Mouse (Mus musculus): Measurements from ENCODE around the gene Pcdh17.

Pcdh17 gene

DNA sequence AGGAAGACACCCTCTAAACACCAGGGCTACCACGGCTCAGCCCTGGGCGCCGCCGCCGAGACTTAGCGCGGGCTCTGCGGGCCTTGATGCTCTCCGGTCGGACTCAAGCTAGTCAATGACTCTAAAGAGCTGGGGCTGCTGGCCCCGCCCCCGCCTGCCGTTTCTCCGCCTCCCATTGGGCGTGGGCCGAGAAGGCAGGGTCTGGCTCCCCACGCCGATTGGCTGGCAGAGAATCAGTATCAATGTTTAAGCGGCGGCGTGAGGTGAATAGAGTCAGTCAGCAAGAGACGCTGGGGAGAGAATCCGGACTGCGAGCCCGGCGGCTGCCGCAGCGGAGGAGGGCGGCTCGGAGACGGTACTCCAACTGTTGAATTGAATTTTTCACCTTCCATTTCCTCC, at the start of gene Pcdh17:
TSS of gene Pcdh17 (plus strand) at position 276 of the 399 bp plus-strand sequence.
- DNase-seq (ENCODE audit: extremely low read depth, low read depth, low spot score) = no peak

DNA sequence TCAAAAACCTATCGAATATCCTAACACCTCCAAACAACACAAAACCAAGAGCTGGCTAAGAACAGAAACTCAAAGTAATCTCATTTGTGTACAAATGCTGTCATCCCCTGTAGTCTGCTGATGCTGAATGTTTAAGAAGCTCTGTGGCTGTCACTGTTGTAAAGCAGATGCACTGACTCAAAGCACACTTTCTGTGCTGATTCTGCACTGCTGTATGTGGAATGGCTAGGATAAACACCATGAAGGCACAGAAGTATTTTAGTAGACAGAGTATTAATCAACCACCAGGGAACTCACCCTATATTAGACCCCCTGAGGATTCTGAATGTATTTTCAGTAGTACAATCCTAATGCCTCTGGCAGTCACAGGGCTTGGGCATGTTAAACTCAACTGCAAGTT, 46.2 kb upstream of the Pcdh17 start:
- DNase-seq (ENCODE audit: extremely low read depth, low read depth, low spot score) = no peak

DNA sequence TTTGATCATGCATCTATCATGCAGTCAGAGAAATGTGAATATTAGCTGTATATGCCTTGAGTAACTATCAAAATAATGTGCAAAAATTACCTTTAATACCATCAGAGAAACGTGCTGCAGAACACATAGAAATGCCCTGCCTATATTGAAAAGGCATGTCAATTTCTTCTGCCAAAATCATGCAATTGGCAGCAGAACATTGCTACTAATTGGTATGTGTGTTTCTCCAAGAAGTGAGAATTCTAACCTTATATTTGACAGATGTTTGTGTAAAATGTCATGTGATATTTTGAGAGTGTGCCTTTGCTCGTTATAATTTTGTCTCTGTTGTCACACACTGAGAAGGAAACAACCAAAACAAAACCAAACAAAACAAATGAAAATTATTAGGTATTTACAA, 18.6 kb upstream of the Pcdh17 start:
- no peak for DNase-seq (ENCODE audit: extremely low read depth, low read depth, low spot score)

DNA sequence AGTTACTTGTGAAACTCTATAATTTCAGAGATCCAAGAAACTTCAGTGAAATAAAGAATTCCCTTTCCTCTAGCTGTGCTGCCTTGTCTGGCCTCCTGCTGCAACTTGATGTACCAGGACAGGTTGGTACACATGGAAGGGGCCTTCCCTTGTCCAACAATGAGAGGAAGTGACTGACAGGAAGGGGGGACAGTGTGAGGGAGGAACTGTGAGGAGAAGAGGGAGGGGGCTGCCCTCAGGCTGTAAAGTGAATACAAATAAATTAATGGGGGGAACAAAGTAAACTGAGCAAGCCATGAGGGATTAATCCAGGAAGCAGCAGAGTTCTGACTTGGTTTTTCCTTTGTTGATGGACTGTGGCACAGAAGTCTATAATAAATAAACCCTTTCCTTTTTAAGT, 16.7 kb upstream of the Pcdh17 start:
- no peak for DNase-seq (ENCODE audit: extremely low read depth, low read depth, low spot score)

DNA sequence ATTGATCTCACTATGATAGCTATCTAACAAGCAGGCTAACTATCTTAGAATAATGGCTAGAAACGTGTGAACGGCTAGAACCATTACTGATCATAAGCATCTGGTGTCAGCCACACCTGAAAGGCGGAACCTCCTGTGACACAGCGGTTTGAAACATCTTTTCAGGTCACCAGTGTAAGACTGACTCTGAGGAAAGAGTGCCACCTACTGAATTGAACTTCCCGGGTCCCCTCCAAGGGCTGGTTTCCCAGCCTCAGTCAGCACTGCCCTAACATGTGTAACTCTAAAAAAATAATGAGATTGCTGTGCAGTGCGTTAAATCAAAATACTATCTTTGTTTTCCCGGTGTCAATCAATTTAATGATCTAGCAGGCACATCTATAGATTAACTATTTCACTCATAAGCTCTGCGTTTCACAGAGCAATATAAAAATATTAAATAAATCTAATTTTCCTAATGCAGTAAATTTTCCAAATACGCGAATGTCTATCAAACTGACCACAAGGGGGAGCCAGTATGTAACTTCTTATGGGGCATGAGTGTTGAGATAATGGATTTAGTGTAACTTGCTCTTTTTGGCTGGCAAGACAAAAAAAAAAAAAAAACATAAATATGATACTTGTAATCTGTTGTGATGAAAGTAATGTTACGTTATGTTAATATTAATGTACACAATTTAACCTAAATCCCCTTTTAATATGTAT, 5.1 kb upstream of the Pcdh17 start:
- DNase-seq (ENCODE audit: extremely low read depth, low read depth, low spot score) = no peak

DNA sequence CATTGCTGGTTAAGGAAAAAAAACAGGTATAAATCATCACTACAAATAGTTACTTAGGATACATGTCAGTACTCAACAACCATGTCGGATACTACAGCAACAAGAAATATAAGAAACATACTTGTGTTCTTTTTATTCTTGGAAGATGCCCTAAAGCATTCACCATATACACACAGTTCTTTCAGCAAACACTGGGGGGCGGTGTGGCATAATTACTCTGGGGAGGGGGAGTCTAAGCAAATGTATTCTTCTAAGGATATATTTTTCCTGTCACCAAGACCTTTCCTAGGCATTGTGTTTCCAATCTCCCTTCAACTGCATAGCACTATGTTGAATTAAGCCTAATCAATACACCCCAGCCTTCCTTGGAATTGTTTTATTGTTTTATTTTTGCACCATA, 2.5 kb upstream of the Pcdh17 start:
- DNase-seq (ENCODE audit: extremely low read depth, low read depth, low spot score) = no peak

DNA sequence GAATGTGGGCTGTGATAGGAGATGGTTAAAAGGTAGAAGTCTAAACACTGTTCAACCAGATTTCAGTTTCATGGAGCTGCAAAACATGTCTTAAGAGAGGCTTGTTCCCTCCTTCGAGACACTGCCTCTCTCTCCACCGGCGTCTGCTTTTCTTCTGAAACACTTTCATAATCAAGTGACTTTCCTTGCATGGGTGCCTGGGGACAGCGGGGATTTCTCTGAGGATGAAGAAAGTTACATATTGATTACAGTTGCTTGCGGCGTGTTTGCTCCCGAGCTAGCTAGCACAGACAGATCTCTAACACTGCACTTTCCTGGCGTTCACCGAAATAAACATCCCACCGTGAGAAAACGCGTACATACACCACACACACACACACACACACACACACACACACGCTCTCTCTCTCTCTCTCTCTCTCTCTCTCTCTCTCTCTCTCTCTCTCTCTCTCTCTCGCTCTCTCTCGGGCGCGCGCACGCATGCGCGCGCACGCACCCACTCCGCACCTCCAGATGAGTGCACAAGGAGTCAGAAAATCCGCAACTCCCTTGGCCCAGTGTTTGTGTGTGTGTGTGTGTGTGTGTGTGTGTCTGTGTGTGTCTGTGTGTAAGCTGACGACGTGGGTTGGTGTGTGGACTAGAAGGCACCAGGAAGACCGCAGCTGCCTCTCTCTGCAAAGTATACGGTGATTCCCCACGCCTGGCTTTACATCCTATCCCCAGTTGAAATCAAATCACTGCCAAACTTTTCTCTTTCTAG, 655 bp upstream of the Pcdh17 start:
- DNase-seq (ENCODE audit: extremely low read depth, low read depth, low spot score) = no peak

DNA sequence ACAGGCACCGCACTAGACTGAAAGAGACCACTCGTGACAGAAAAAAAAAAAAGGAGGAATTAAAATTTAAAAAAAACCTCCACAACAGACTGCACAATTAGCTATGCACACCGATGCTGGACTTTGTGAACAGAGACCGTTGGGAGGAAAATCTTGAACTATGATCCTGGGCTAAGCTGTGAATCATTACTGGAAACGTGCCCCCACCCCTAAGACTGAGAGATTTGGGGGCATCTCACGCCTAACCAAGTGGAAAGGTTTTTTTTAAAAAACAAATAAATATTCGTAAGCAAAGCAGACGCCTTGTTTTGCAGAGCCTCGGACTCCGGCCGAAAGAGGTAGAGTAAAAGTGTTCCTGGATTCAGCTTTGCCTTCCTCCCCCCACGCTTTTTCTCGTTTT, 398 bp downstream of the Pcdh17 start:
- no peak for DNase-seq (ENCODE audit: extremely low read depth, low read depth, low spot score)

DNA sequence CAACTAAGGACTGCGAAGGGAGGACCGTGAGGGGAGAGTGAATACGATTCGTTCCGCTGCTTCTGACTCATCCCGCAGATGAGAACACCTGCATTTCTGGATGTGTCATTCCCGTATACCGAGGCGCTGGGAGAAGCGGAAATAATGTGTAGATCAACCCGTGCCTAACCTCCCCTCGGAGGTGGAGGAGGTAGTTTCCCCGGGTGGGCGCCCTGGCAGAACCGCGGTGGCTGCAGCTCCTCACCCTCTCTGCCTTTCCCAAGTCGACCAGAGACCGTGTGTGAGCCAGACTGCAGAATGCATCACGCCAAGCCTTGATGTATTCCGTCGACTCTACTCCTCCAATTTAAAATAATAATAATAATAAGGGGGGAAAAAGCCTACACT, 906 bp downstream of the Pcdh17 start:
- DNase-seq (ENCODE audit: extremely low read depth, low read depth, low spot score) = no peak

DNA sequence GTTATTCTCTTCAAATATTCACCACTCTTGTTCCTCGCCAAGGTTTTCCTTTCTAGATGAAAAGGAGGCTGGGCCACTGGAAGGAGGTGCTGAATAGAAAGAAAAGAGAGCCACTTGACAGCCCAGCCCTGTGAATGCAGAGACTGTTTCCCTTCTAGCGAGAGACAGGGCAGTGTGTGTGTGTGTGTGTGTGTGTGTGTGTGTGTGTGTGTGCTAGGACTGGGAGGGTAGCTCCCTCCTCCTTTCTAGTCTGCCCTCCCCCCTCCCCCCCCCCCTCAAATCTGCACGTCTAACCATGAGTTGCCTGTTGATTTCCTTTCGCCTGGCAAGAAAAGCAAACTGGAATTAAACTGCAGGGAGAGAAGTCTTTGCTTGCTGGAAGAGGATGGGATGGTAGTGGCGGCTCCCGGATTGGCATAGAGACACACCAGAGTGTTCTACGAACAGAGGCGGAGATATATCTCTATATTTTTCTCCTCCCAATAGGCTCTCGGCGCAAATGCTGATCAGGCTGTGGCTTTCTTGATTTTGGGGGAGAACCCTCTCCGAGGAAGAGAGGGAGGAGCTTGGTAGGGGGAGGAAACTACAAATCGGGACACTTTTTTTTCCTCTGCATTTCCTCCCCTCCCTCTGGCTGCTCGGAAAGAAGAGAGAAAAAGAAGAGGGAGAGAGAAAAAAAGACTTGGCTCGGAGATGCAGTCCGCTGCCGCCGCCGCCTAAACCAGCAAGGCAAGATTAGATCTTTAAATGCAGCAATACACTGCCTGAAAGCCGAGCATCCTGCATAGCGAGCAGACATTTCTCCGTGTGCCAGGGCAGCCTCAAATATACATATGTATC, 1.5 kb downstream of the Pcdh17 start:
- DNase-seq (ENCODE audit: extremely low read depth, low read depth, low spot score) = no peak

DNA sequence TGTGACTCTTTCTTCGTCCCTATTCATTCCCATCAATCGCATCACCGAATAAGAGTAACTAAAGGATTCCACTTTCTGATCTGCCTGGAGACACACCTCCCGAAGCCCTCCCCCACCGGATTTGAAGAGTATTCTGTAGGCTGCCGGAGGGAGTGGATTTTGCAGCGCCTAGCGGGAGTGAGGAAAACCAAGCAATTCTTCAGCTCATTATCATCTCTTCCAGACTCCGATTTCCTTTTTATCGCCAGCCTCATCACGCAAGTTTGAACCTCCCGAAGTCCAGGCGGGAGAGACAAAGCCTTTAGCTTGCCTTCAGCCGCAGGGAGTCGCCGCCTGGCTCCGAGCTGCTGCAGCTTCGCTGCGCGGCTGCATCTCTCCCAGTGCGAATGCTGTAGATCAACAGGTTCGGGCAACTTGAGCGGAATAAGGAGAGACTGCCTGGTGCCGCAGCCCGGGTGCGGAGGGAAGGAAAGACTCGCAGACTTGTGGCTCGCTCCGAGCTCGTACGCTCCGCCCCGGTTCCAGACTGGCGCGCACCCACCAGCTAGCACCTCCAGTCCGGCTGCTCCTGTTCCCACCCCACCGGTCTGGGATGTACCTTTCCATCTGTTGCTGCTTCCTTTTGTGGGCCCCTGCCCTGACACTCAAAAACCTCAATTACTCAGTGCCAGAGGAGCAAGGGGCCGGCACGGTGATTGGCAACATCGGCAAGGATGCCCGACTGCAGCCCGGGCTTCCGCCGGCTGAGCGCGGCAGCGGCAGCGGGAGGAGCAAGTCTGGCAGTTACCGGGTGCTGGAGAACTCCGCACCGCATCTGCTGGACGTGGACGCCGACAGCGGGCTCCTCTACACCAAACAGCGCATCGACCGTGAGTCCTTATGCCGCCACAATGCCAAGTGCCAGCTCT, 2.4 kb downstream of the Pcdh17 start:
- no peak for DNase-seq (ENCODE audit: extremely low read depth, low read depth, low spot score)

DNA sequence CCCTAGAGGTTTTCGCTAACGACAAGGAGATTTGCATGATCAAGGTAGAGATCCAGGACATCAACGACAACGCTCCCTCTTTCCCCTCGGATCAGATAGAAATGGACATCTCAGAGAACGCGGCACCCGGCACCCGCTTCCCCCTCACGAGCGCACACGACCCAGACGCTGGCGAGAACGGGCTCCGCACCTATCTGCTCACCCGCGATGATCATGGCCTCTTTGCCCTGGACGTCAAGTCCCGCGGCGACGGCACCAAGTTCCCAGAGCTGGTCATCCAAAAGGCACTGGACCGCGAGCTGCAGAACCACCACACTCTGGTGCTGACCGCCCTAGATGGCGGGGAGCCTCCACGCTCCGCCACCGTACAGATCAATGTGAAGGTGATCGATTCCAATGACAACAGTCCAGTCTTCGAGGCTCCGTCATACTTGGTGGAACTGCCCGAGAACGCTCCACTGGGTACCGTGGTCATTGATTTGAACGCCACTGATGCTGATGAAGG, 3.1 kb downstream of the Pcdh17 start:
- DNase-seq (ENCODE audit: extremely low read depth, low read depth, low spot score) = no peak

DNA sequence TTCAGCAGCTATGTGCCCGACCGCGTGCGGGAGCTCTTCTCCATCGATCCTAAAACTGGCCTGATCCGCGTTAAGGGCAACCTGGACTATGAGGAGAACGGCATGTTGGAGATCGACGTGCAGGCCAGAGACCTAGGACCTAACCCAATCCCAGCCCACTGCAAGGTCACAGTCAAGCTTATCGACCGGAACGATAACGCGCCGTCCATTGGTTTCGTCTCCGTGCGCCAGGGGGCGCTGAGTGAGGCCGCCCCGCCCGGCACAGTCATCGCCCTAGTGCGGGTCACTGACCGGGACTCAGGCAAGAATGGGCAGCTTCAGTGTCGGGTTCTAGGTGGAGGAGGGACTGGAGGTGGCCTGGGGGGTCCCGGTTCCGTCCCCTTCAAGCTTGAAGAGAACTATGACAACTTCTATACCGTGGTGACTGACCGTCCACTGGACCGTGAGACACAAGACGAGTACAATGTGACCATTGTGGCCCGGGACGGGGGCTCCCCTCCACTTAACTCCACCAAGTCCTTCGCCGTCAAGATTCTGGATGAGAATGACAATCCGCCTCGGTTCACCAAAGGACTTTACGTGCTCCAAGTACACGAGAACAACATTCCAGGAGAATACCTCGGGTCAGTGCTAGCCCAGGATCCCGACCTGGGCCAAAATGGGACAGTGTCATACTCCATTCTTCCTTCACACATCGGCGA, 3.7 kb downstream of the Pcdh17 start:
- no peak for DNase-seq (ENCODE audit: extremely low read depth, low read depth, low spot score)

DNA sequence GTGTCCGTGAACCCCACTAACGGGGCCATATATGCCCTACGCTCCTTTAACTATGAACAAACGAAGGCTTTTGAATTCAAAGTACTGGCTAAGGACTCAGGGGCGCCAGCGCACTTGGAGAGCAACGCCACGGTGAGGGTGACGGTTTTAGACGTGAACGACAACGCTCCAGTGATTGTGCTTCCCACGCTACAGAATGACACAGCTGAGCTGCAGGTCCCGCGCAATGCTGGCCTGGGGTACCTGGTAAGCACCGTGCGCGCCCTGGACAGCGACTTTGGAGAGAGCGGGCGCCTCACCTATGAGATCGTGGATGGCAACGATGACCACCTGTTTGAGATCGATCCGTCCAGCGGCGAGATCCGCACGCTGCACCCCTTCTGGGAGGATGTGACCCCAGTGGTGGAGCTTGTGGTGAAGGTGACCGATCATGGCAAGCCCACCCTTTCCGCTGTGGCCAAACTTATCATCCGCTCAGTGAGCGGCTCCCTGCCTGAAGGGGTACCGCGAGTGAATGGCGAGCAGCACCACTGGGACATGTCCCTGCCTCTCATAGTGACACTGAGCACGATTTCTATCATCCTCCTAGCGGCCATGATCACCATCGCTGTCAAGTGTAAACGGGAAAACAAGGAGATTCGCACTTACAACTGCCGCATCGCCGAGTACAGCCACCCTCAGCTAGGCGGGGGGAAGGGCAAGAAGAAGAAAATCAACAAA, 4.5 kb downstream of the Pcdh17 start:
- no peak for DNase-seq (ENCODE audit: extremely low read depth, low read depth, low spot score)

DNA sequence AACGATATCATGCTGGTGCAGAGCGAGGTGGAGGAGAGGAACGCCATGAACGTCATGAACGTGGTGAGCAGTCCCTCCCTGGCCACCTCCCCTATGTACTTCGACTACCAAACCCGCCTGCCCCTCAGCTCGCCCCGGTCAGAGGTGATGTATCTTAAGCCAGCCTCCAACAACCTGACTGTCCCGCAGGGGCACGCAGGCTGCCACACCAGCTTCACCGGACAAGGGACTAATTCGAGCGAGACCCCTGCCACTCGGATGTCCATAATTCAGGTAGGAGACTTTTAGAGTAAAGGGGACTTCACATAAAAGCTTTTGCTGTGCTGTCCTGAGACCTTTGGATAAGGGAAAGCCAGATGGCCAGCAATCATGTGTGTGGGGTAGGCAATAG, 5.0 kb downstream of the Pcdh17 start:
- DNase-seq (ENCODE audit: extremely low read depth, low read depth, low spot score) = no peak

DNA sequence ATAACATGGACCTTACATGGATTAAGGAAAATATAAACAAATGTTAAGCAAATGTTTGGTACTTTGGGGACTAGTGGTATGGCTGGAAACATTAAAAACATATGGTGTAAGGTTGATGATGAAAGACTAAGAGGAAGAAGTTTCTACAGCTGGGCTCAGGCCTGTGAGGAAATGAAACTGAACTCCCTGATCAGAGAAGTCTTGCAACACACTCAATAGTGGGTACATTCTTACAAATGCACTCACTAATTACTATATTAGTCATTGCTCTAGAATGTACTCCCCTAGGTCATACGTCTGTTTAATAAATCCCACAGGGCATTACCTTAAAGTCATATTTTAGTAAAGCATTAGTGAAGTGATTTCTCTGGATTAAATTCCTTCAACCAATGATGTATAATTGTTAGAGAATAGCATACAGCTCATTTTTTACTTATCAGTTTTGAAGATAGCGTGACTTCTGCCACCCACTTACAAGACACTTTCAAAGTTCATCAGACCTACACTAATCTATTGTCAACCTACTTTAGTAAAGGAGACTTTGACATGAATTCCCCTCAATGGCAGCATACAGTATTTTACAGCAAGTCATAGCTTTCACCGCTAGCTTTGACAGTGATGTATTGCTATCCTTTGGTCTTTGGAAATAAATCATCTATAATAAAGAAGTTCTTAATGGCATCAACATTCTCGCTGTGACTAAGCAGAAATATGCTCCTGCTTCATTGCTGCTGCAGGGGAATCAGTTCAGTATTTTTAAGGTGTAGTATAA, 10.9 kb downstream of the Pcdh17 start:
- DNase-seq (ENCODE audit: extremely low read depth, low read depth, low spot score) = no peak

DNA sequence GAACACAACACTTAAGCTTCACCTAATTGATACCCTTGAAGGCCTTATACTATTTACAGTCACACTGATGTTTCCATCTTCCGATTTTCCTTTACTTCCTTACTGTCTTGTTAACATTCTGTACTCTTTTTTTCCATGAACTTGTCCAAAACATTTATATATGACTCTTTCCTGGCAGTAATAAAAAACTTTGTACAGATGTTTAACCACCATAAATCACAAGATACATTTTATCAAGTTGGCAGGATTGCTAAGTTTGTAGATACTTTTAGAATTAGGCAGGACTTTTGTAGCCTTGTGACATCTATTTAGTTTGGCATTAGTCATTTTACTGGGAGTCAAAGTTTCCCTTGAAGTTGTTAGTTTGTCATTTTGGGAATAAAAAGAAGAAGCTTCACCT, 32.1 kb downstream of the Pcdh17 start:
- no peak for DNase-seq (ENCODE audit: extremely low read depth, low read depth, low spot score)

DNA sequence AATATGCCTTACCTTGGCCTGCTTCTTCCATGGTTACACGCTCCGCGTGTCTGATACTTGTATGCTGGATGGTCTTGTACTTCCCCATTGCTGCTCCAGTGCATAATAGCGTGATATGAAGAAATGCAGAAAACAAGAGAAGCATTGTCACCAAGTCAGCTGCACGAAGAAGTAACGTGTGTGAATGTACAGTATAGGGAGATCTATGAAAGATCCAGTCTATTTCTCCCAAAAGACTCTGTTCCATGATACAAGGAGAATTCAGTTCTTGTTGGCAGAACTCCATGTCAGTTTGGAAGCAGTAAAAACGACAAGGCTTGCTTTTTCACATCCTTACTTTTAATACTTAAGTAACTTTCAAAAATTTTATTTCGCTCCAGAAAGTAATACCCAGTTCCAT, 33.0 kb downstream of the Pcdh17 start:
- DNase-seq (ENCODE audit: extremely low read depth, low read depth, low spot score) = no peak

DNA sequence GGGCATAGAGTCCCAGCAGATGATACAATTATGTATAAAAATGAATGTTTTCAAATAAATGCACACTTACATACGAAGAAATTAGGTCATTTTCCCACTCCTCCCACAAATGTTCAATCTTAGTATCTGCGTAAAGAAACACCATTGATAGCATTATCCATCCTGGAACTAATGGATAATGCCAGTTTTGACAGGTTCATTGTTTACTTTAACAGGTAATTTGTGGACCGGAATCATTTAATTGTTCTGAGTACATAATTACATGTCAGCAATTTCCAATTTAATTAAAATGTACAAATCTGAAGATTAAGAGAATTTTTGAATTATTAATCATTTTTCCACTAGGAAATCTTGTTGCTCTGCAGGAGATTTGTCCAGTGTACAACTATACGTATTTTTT, 33.5 kb downstream of the Pcdh17 start:
- DNase-seq (ENCODE audit: extremely low read depth, low read depth, low spot score) = no peak
